Mouse (Mus musculus) spleen, adult 2 months (tissue): ENCODE measurements around the gene Otop1.

Experiments used
- CTCF ChIP-seq: fragments of 200-500 bp; IDR thresholded peaks from 2 replicates; pipeline ENCODE4 v1.5.1; 2011; ENCODE audit warnings: mild to moderate bottlenecking, inconsistent platforms; ENCODE audit not compliant: insufficient read depth, insufficient read length, insufficient replicate concordance; ENCODE audit errors: extremely low read depth
- POLR2A ChIP-seq: fragments of 200-500 bp; IDR thresholded peaks from 2 replicates; pipeline ENCODE4 v1.6.1; 2011; ENCODE audit warnings: low read depth, low read length, inconsistent platforms

DNA sequence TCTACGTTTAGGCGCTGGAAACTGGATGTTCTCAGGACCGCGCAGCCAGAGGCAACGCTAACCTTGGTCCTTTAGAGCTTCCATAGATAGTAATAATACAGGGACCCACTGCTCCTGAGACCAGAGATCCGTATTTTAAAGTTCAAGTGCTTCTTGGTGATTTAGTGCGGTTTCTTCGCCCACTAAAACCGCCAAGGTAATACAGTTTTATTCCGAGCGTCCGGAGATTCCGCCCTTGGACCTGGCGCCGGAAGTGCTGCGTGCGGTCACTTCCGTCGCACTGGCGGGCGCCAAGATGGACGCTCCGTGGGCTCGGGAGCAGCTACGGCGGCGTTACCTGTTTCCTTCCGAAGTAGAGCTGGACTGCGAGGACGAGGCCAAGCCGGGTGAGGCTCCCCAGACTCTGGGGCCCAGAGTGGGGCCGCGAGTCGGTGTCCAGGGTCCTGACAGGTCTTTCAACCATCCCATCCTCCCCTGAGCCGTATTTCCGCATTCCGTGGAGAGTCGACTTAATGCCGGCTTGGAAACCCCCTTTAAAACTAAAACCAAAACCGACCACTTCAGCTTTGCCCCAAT lies 15.6 kb upstream of the Otop1 start, which contains the start of gene Tmem128:
- TF ChIP-seq POLR2A (peak; percentile 70), CTCF (no peak)
